Mouse (Mus musculus) intestine, embryonic 14.5 days (tissue): Measurements from ENCODE around the gene Gabre. TPM values are rescaled to one million over a fixed set of nuclear protein-coding genes. Genes with fewer than 3 reads are reported as not detected.

Source experiments
- ATAC-seq: fragments of 200-750 bp; cut with Nextera tagmentation; replicated peaks from 2 replicates; pipeline ENCODE4 v1.8.0; 2017; ENCODE audit warnings: low read depth, moderate number of reproducible peaks, moderate TSS enrichment, moderate library complexity; ENCODE audit not compliant: low FRiP score, low TSS enrichment
- DNase-seq: peaks from one replicate; pipeline ENCODE4 v3.0.0-alpha.2; 2018; ENCODE audit warnings: low spot score
- H3K27ac ChIP-seq: fragments of 300-500 bp; sonication (generic); 2 replicates; pipeline ENCODE4 v1.5.1; 2014; ENCODE audit warnings: low read depth, mild to moderate bottlenecking, control low read depth
- H3K27me3 ChIP-seq: fragments of 300-500 bp; sonication (generic); replicated peaks from 2 replicates; pipeline ENCODE4 v1.6.1; 2014; ENCODE audit warnings: low read length, control low read depth; ENCODE audit not compliant: control insufficient read depth, insufficient read depth
- H3K36me3 ChIP-seq: fragments of 300-500 bp; sonication (generic); 2 replicates; pipeline ENCODE4 v1.6.1; 2014; ENCODE audit warnings: low read length, control low read depth; ENCODE audit not compliant: control insufficient read depth, insufficient read depth
- H3K4me1 ChIP-seq: fragments of 300-500 bp; sonication (generic); replicated peaks from 2 replicates; pipeline ENCODE4 v1.6.1; 2014; ENCODE audit warnings: low read length, control low read depth, mixed read lengths; ENCODE audit not compliant: control insufficient read depth, insufficient read depth
- H3K4me2 ChIP-seq: fragments of 300-500 bp; sonication (generic); 2 replicates; pipeline ENCODE4 v1.6.1; 2014; ENCODE audit warnings: low read length
- H3K4me3 ChIP-seq: fragments of 300-500 bp; sonication (generic); 2 replicates; pipeline ENCODE4 v1.5.1; 2014; ENCODE audit warnings: low read depth, low read length, control low read depth, mixed read lengths
- H3K9ac ChIP-seq: fragments of 300-500 bp; sonication (generic); 2 replicates; pipeline ENCODE4 v1.6.1; 2014; ENCODE audit warnings: mild to moderate bottlenecking, low read length
- H3K9me3 ChIP-seq: fragments of 300-500 bp; sonication (generic); 2 replicates; pipeline ENCODE4 v1.6.1; 2016; ENCODE audit warnings: low read length, control low read depth; ENCODE audit not compliant: control insufficient read depth
- WGBS: fragments of 180-500 bp; shearing (Covaris S2); extraction: QIAGEN DNeasy Blood & Tissue Kit; methylation state at CpG from one replicate; pipeline ENCODE4 v1.1.7; 2014; 5-methylcytosine and 5-hydroxymethylcytosine counted together
- microRNA counts: library from miRNA; unstranded; fragments of <30 nt; microRNA quantifications from one replicate; lab custom pipeline; 2016
- microRNA-seq: library from miRNA; unstranded; fragments of <30 nt; microRNA quantifications from one replicate; pipeline ENCODE4, GENCODE M21; 2016
- polyA plus RNA-seq: library from polyadenylated mRNA; unstranded; fragments of >200 nt; fragmentation: Nextera tagmentation; extraction: Ambion mirVana; gene quantifications from 2 replicates; pipeline ENCODE4 v1.2.1, GENCODE M21; 2014

Gene Gabre
- 2.2 and 2.7 TPM in 2 replicates for polyA plus RNA-seq

DNA sequence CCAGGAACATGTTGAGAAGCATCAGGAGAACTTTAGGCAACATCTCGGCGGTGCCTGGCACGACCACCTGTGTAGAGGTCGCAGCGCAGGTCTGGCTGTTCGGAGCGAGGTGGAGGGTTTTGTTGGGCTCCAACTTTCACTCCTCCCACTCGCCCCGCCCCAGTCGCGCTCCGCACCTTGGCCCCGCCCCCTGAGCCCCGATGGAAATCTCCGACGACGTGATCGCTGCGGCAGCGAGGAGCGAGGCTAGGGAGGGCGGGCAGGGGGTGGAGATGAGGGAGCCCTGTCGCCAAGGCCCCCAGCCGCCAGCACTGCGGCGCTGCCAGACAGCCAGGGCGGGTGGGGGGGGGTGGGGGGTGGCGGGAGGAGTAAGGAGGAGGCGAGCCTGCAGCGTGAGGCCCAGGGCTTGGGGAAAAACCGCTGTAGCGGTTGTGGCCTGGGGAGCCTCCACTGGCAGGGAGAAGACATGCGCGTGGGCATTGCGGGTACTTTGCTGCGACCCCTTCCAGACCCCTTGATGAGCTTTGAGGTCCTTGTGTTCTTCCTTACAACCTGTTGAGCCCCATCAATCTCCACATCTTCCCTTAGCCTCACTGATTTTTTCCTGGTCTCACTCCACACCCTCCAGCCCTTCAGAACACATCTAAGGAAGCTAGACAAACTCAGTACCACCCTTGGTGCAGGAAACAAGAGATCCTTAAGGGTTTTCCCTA, at the start of gene Gabre:
Gene Gabre (minus strand): TSS at position 145 of the 713 bp plus-strand sequence.
- no peaks in the 10 kb centered on the region for H3K27me3 ChIP-seq
- ATAC-seq (peak; percentile 92), DNase-seq (peak; percentile 79)
- H3K27ac ChIP-seq, result no peak within 1 kb of the TSS
- no peaks in the 10 kb centered on the region for H3K9me3 ChIP-seq
- no peaks in the 10 kb centered on the region for H3K36me3 ChIP-seq
- peak within 1 kb of the TSS; percentile 58 for H3K4me2 ChIP-seq
- 14% methylated on average over 19 of the region's 36 CpGs for WGBS
- peak within 1 kb of the TSS; percentile 38 for H3K4me3 ChIP-seq
- H3K9ac ChIP-seq, result 0 out of 2 replicates have a peak within 1 kb of the TSS, but pooled peaks have one; percentile 22
- no peaks in the 10 kb centered on the region for H3K4me1 ChIP-seq

DNA sequence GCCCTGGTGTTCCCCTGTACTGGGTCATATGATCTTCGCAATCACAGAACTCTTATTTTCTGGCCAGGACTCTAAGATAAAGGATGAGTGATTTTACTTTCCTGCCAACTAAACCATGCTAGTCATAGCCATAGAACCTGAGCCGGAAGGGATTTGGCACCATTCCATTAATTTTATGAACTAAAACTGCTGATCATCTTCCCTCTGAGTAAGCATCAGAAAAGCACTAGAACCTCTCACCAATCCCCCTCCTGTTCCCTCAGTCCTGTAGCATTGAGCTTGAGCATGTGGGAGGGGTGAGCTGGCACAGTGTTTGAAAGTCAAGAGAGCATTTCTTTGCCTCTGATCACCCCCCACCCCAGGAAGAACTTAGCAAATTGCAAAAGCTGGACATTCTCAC, 23.2 kb upstream of the Gabre start:
- Histone ChIP-seq H3K27me3 (no peaks in the 10 kb centered on the region), H3K27ac (no peak overlapping the region), H3K9me3 (no peaks in the 10 kb centered on the region), H3K4me2 (no peak overlapping the region), H3K4me3 (no peak overlapping the region), H3K4me1 (no peaks in the 10 kb centered on the region), H3K9ac (no peak overlapping the region), H3K36me3 (no peaks in the 10 kb centered on the region)
- 83% methylated on average over 2 of the region's 2 CpGs for WGBS
- no peak for DNase-seq
- no peak for ATAC-seq

DNA sequence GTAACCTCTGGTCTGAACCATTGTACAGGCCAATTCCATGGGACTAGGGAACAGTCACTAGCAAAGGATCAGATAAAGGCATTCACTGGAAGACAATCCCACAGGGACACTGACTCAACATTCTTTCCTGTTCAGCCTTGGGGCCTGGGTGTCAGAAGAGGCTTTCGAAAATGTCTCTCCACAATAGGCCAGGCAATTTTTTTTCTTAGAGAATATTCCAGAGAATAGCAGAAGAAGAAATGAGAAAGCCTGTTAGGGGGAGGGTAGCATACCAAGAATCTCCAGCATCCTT, 715 bp upstream of the Gabre start:
- no peak overlapping the region for H3K27ac ChIP-seq
- peak overlapping the region; percentile 38; the same call in 1 of the 2 replicates for H3K4me3 ChIP-seq
- peak overlapping the region; percentile 58 for H3K4me2 ChIP-seq
- H3K27me3 ChIP-seq, result no peaks in the 10 kb centered on the region
- no peaks in the 10 kb centered on the region for H3K9me3 ChIP-seq
- WGBS, result 65% methylated on average over 1 of the region's 1 CpGs
- H3K9ac ChIP-seq, result no peak overlapping the region
- no peaks in the 10 kb centered on the region for H3K36me3 ChIP-seq
- H3K4me1 ChIP-seq, result no peaks in the 10 kb centered on the region
- no peak for ATAC-seq
- DNase-seq, result peak; percentile 52

GRCm38 (mm10) chrX:72273966-72274658, 491 bp downstream of the Gabre start:
- 16% methylated on average over 25 of the region's 27 CpGs for WGBS
- no peaks in the 10 kb centered on the region for H3K36me3 ChIP-seq
- H3K9me3 ChIP-seq, result no peaks in the 10 kb centered on the region
- H3K4me2 ChIP-seq, result peak overlapping the region; percentile 58
- no peak overlapping the region for H3K9ac ChIP-seq
- H3K4me1 ChIP-seq, result no peaks in the 10 kb centered on the region
- no peak overlapping the region for H3K27ac ChIP-seq
- peak overlapping the region; percentile 38 for H3K4me3 ChIP-seq
- ATAC-seq (peak; percentile 55), DNase-seq (peak; percentile 51)
- H3K27me3 ChIP-seq, result no peaks in the 10 kb centered on the region

DNA sequence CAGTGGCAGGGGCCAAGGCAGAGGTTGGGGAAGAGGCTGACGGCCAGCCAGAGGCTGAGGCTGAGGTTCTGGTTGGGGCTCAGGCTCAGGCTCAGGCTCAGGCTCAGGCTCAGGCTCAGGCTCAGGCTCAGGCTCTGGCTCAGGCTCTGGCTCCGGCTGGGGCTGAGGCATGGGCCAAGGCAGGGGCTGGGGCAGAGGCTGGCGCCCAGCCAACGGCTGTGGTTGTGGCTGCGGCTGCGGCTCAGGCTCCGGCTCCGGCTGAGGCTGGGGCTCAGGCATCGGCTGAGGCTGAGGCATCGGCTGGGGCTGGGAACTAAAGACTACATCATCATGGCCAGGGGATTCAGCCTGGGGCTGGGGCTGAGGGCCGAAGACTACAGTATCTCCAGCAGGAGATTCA, 4.0 kb downstream of the Gabre start:
- no peaks in the 10 kb centered on the region for H3K27me3 ChIP-seq
- 90% methylated on average over 11 of the region's 11 CpGs for WGBS
- no peak for DNase-seq
- no peaks in the 10 kb centered on the region for H3K36me3 ChIP-seq
- no peak overlapping the region for H3K9ac ChIP-seq
- no peak for ATAC-seq
- no peak overlapping the region for H3K4me3 ChIP-seq
- no peak overlapping the region for H3K27ac ChIP-seq
- H3K4me1 ChIP-seq, result no peaks in the 10 kb centered on the region
- H3K9me3 ChIP-seq, result no peaks in the 10 kb centered on the region
- H3K4me2 ChIP-seq, result no peak overlapping the region

GRCm38 (mm10) chrX:72221717-72222116, 52.9 kb downstream of the Gabre start, which contains the start of gene Magea4:
Gene Magea4 (plus strand): TSS chrX:72222017.
- Histone ChIP-seq H3K9me3 (no peaks in the 10 kb centered on the region), H3K9ac (no peak within 1 kb of the TSS), H3K27me3 (no peaks in the 10 kb centered on the region), H3K4me1 (no peaks in the 10 kb centered on the region), H3K4me2 (no peak within 1 kb of the TSS), H3K36me3 (no peaks in the 10 kb centered on the region), H3K27ac (no peak within 1 kb of the TSS), H3K4me3 (no peak within 1 kb of the TSS)
- DNase-seq (no peak), ATAC-seq (no peak)
- 83% methylated on average over 2 of the region's 2 CpGs for WGBS

MicroRNA genes within 50 kb of the gene (microRNA counts, 519-probe panel; counts per million panel counts)
- microRNA mmu-miR-224 (lab: Ali Mortazavi, UCI), result 1,852 counts per million, percentile 12 among the panel's probes with 10 or more counts
- not detected for microRNA mmu-miR-452 (lab: Ali Mortazavi, UCI)

Small RNA genes lying within 50 kb of the gene (microRNA-seq; reads per million reads assigned to microRNA genes)
- gene Mir224, result 505 reads per million, percentile 73 among the genes with 10 or more reads in this experiment
- gene Mir452, result 68.1 reads per million, percentile 54 among the genes with 10 or more reads in this experiment

Other genes with a start within 250 kb of the Gabre start
- gene Magea4, start 52.8 kb downstream of the Gabre start, polyA plus RNA-seq, result not detected in 2 replicates
- gene Magea10, start 112.1 kb upstream of the Gabre start, polyA plus RNA-seq, result not detected in 2 replicates